Mouse (Mus musculus): ENCODE measurements around the gene Mrps35. TPM values are rescaled to one million over a fixed set of nuclear protein-coding genes. Genes with fewer than 3 reads are reported as not detected.

Mrps35 gene
- total RNA-seq, 1 experiment from 2014 or later: 143 TPM

Other genes with a start within 250 kb of the Mrps35 start
- 1.3 and 3.2 TPM in 2 replicates for gene Arntl2, start 246.7 kb upstream of the Mrps35 start, total RNA-seq (2021)
- gene Smco2, start 192.7 kb upstream of the Mrps35 start, total RNA-seq (2021): not detected in 2 replicates
- 83.0 and 102 TPM in 2 replicates for gene Ppfibp1, start 154.3 kb upstream of the Mrps35 start, total RNA-seq (2021)
- not detected in 2 replicates for gene 1700034J05Rik, start 88.3 kb upstream of the Mrps35 start, total RNA-seq (2021)
- 1.1 and 1.9 TPM in 2 replicates for gene Rep15, start 10.2 kb upstream of the Mrps35 start, total RNA-seq (2021)
- 0.52 TPM in 1 of 2 replicates, not detected in the other for gene Mansc4, start 44.3 kb downstream of the Mrps35 start, total RNA-seq (2021)
- gene Klhl42, start 48.6 kb downstream of the Mrps35 start, total RNA-seq (2021): 22.1 and 24.7 TPM in 2 replicates
- gene Pthlh, start 221.4 kb downstream of the Mrps35 start, total RNA-seq (2021): 0.56 and 1.1 TPM in 2 replicates

Data from adrenal gland, postnatal 14 days (tissue).